Mouse (Mus musculus) C2C12 (cell line): Measurements from ENCODE around the gene Gper1. TPM values are rescaled to one million over a fixed set of nuclear protein-coding genes. Genes with fewer than 3 reads are reported as not detected.

ENCODE experiments used
- H3K27me3 ChIP-seq: one replicate; pipeline ENCODE4 v1.6.1; 2011; ENCODE audit not compliant: control insufficient read depth, insufficient read depth, insufficient read length
- H3K36me3 ChIP-seq: one replicate; pipeline ENCODE4 v1.6.1; 2011; ENCODE audit not compliant: control insufficient read depth, insufficient read depth
- H3K4me3 ChIP-seq: one replicate; pipeline ENCODE4 v1.5.1; 2011; ENCODE audit warnings: mild to moderate bottlenecking, control low read depth; ENCODE audit not compliant: poor library complexity, insufficient read depth, severe bottlenecking
- H3K79me2 ChIP-seq: one replicate; pipeline ENCODE4 v1.6.1; 2011; ENCODE audit not compliant: control insufficient read depth, insufficient read depth
- H3K79me3 ChIP-seq: one replicate; pipeline ENCODE4 v1.6.1; 2011; ENCODE audit warnings: low read depth, control low read depth
- H3ac ChIP-seq: one replicate; pipeline ENCODE3; 2011; ENCODE audit warnings: low read depth; ENCODE audit not compliant: control insufficient read depth, insufficient read length
- CEBPB ChIP-seq: IDR thresholded peaks from one replicate; pipeline ENCODE4 v1.6.1; 2011; ENCODE audit warnings: low read depth, mild to moderate bottlenecking, control low read depth, moderate library complexity
- CTCF ChIP-seq: IDR thresholded peaks from one replicate; pipeline ENCODE4 v1.5.1; 2011; ENCODE audit not compliant: control insufficient read depth, insufficient read depth, insufficient read length
- FOSL1 ChIP-seq: IDR thresholded peaks from one replicate; pipeline ENCODE4 v1.8.0; 2011; ENCODE audit warnings: mild to moderate bottlenecking, low read length; ENCODE audit not compliant: poor library complexity, insufficient read depth, severe bottlenecking
- MAX ChIP-seq: IDR thresholded peaks from one replicate; pipeline ENCODE4 v1.6.1; 2011; ENCODE audit warnings: mild to moderate bottlenecking, control low read depth
- MYOD1 ChIP-seq: IDR thresholded peaks from one replicate; pipeline ENCODE4 v1.6.1; 2011; ENCODE audit warnings: low read depth; ENCODE audit not compliant: control insufficient read depth, insufficient read length
- MYOG ChIP-seq: IDR thresholded peaks from one replicate; pipeline ENCODE4 v1.6.1; 2011; ENCODE audit not compliant: control insufficient read depth, insufficient read length; ENCODE audit errors: extremely low read depth
- USF1 ChIP-seq: IDR thresholded peaks from one replicate; pipeline ENCODE4 v1.6.1; 2011; ENCODE audit warnings: low read depth, mild to moderate bottlenecking, control low read depth, moderate library complexity
- long read RNA-seq, 2 experiments: library from polyadenylated mRNA; unstranded; transcript quantifications; one replicate each; pipeline ENCODE4 v2.0.0; 2019 to 2020
- polyA plus RNA-seq: library from polyadenylated mRNA; unstranded; fragments of >200 nt; fragmentation: generic; extraction: Trizol; gene quantifications from one replicate; pipeline ENCODE4 v1.2.1, GENCODE M21; 2012; ENCODE audit warnings: missing spikeins

The Gper1 gene
- 18.8 TPM for polyA plus RNA-seq
- long read RNA-seq, experiment 1, transcript Gper1-201 (3 exons, 2,537 nt) = major isoform, 21 of 31 reads
- long read RNA-seq, experiment 1, partial matches to known transcripts = 0 of 31 reads
- long read RNA-seq, experiment 1, other reads (novel, unspliced or antisense) = 8 of 31 reads
- long read RNA-seq, experiment 2, transcript Gper1-201 (3 exons, 2,537 nt) = major isoform, 237 of 287 reads
- long read RNA-seq, experiment 2, partial matches to known transcripts = 9 of 287 reads
- long read RNA-seq, experiment 2, other reads (novel, unspliced or antisense) = 38 of 287 reads

- peaks cover 17% of the 10 kb centered on the region for H3K79me2 ChIP-seq
- peak within 1 kb of the TSS; percentile 27 for H3K4me3 ChIP-seq
- peaks cover 1% of the 10 kb centered on the region for H3K79me3 ChIP-seq
- peak within 1 kb of the TSS; percentile 75 for H3ac ChIP-seq
- no peaks in the 10 kb centered on the region for H3K36me3 ChIP-seq
- no peak for TF ChIP-seq MAX
- TF ChIP-seq FOSL1 = no peak
- no peak for TF ChIP-seq USF1
- no peak for TF ChIP-seq MYOG
- no peak for TF ChIP-seq MYOD1
- no peaks in the 10 kb centered on the region for H3K27me3 ChIP-seq
These were observed at the start of gene Gper1 for GRCm38 (mm10) chr5:139423026-139423865. Gene Gper1 (plus strand): TSS chr5:139423151.

GRCm38 (mm10) chr5:139373889-139374444 is 49.0 kb upstream of the Gper1 start:
- Histone ChIP-seq H3ac (no peak overlapping the region), H3K79me2 (no peaks in the 10 kb centered on the region), H3K79me3 (peaks cover 1% of the 10 kb centered on the region), H3K27me3 (no peaks in the 10 kb centered on the region), H3K4me3 (no peak overlapping the region), H3K36me3 (no peaks in the 10 kb centered on the region)
- no peak for TF ChIP-seq MYOG
- TF ChIP-seq MAX = no peak
- no peak for TF ChIP-seq CTCF
- no peak for TF ChIP-seq MYOD1
- TF ChIP-seq USF1 = no peak
- TF ChIP-seq FOSL1 = no peak
- no peak for TF ChIP-seq CEBPB

DNA sequence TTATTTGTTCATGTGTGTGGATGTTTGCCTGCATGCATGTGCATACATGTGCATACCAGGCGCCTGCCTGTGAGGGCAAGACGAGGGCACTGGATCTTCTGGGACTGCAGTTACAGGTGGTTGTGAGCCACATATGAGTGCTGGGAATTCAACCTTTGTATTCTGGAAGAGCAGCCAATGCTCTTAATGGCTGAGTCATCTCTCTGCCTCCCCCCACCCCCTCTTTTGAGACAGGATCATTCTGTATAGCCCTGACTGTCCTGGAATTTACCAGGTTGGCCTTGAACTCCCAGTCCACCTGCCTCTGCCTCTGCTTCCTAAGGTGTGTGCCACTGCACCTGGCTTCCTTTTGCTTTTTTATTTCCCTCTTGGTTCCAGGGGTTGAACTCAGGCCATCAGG is 48.1 kb upstream of the Gper1 start:
- H3K36me3 ChIP-seq = no peaks in the 10 kb centered on the region
- H3K79me3 ChIP-seq = peaks cover 1% of the 10 kb centered on the region
- no peak overlapping the region for H3K4me3 ChIP-seq
- TF ChIP-seq MAX (no peak), CEBPB (no peak), CTCF (no peak), FOSL1 (no peak), MYOG (no peak), MYOD1 (no peak)
- no peak overlapping the region for H3ac ChIP-seq
- H3K27me3 ChIP-seq = no peaks in the 10 kb centered on the region
- no peaks in the 10 kb centered on the region for H3K79me2 ChIP-seq

GRCm38 (mm10) chr5:139377468-139378270 is 45.3 kb upstream of the Gper1 start, which contains the start of gene Gpr146:
Gene Gpr146 (plus strand): TSS chr5:139377697.
- no peaks in the 10 kb centered on the region for H3K36me3 ChIP-seq
- no peaks in the 10 kb centered on the region for H3K79me3 ChIP-seq
- TF ChIP-seq CTCF (no peak), MYOD1 (no peak), USF1 (no peak), CEBPB (no peak), MYOG (no peak), FOSL1 (no peak), MAX (no peak)
- no peak within 1 kb of the TSS for H3K4me3 ChIP-seq
- H3K79me2 ChIP-seq = no peaks in the 10 kb centered on the region
- no peaks in the 10 kb centered on the region for H3K27me3 ChIP-seq
- H3ac ChIP-seq = peak within 1 kb of the TSS; percentile 16

- Histone ChIP-seq H3ac (no peak overlapping the region), H3K27me3 (no peaks in the 10 kb centered on the region), H3K79me2 (no peaks in the 10 kb centered on the region), H3K36me3 (no peaks in the 10 kb centered on the region), H3K79me3 (no peaks in the 10 kb centered on the region), H3K4me3 (no peak overlapping the region)
- TF ChIP-seq MYOD1 = no peak
- TF ChIP-seq CEBPB = no peak
- no peak for TF ChIP-seq FOSL1
- no peak for TF ChIP-seq USF1
- no peak for TF ChIP-seq CTCF
- TF ChIP-seq MYOG = no peak
- no peak for TF ChIP-seq MAX
These were observed 44.7 kb upstream of the Gper1 start for GRCm38 (mm10) chr5:139378271-139378556.
